Mouse (Mus musculus): Measurements from ENCODE around the gene Eya3.
"Not testable (repeated sequence)": the region's sequence is repeated elsewhere in the genome, so short reads cannot be mapped to it uniquely, and the experiment has no call there.

Gene Eya3

DNA sequence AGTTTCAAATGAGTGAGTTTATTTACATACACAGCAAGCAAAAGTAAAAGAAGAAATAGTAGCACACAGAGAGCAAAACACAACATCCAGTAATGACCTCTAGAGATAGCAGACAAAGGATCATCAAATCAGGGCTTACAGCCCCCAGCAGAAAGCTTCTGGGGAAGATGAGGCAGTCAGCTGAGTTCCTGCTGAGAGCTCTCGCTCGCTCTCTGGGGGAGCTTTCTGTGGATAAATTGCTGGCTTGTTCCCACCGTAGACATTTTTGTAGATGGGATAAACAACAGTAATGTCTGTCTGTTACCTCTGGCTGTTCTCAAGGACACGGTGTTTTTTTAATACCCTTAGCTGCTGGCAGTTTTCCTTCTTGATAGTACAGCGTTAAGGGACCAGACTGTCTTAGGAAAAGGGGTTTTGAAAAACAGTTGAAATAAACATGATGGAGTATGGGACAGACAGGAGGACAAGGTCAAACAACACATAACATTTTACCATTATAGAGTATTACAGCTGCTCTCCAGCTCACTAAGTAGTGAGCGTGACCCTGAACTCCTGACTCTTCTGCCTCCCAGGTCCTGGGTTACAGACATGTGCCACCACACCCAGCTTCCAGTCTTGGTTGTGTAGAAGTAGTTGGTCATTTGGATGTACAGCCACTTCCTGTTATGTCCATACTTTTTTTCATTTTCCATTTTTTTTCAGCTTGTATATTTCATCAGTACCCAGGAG lies 10.6 kb downstream of the Eya3 start:
- DNase-seq = no peak

DNA sequence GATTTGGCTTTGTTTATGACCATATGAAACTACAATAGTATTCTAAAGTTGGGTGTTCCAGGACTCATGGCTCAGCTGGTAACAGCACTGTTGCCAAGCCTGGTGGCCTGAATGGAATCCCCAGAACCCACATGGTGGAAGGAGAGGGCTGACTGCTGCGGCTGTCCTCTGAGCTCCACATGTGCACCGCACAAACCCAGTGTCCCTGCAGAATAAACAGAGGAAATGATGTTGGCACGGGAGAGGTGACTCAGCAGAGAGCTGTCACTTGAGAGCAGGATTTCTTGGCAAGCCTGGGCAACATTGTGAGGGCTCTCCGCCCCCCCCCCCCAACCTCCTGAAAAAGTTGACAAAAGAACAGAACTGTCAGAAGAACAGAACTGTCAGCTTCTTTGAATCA lies 14.1 kb downstream of the Eya3 start:
- peak; percentile 30 for DNase-seq

DNA sequence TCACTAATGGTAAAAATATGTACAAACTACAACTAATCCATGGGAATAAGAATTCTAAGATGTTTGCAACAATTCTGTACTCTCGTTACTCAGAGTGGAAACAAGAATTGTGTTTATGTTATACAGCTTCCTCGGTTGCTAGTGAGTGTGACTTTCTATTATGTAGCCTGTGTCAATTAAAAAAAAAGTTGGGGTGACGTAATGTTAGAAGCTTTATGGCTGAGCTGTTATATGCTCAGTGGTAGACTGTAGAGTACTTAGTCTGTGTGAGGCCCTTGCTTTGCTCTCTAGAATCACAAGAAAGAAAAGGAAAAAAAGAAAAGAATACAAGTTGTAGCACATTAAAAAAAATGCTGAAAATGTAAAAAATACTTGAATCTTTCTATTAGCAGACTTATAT lies 15.0 kb downstream of the Eya3 start:
- DNase-seq = no peak

DNA sequence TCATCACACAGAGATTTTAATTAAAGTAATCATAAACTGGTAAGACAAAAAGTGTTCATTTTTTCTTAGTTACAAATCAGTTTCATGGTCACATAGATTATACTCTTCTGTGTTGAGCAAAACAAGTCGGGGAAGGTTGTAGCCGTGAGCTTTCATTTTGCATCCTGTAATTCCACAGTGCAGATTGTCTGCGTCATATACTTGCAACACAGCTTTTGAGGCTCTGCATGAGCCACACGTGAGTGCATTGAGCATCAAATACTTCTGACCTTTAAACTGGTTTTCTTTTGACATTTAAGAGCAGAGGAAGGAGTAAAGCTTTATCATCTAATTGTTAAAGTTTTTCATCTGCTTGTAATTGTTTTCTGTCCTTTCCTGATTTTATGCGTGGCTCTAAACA lies 16.5 kb downstream of the Eya3 start:
- no peak for DNase-seq

DNA sequence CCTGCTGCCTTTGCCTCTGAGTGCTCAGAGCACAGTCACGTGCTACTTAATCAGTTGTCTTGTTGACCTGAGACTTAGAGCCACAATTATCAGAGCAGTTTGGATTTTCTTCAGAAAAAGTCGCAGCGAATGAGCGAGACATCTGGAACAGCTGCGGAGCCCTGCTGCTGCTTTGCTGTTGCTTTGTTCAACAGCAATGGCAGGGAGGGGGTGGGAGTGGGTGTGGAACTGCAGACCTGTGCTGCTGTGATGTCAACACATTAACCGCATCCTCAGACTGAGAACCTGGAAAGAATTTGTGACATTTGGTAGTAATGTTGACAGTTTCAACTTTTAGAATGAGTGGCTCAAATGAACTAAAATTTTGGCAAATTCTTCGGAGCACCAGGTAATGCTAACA lies 20.3 kb downstream of the Eya3 start:
- no peak for DNase-seq

DNA sequence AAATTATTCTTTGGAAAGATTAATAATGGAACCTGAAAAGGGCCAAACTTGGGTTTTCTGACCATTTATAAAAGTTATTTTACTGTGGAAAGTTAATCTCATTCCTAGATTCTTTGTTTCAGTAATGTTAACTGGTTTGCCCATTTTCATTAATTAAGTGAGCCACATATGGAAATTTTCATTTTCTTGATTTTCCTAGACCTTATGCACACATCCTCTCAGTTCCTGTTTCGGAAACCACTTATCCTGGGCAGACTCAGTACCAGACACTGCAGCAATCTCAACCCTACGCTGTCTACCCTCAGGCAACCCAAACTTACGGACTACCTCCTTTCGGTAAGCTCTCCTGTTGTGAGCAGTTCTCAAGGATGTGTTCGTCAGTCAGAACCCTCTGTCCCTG lies 33.9 kb downstream of the Eya3 start:
- no peak for DNase-seq

DNA sequence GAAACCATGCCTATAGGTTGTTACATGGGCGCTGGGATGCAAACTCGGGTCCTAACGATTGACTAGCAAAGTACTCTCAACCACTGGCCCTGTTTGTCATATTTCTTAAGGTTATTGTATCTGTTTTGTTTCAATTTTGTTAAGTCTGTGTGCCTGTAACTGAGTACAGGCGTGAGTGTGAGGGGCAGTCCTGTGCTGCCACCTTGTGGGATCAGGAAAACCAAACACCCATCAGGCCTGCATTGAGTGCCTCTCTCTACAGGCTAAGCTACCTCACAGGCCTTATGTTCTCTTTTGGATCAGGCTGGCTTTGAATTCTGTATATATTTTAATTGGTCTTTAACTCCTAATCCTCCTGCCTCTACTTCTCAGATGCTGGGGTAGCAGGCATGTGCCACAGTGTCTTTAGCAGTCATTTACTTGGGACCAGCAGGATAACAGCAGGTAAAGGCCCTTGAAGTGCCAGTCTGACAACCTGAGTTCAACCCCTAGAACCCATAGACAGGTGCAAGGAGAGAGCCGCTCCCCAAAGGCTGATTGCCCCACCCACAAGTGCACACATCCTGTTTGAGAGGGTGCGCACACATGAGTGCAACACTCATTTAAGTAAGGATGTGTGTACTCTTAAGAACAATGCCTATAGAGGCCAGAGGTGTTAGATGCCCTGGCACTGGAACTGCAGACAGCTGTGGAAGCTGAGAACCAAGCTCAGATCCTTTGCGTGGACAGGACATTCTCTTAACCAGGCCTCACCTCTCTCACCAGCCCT lies 38.2 kb downstream of the Eya3 start:
- DNase-seq = peak; percentile 7

DNA sequence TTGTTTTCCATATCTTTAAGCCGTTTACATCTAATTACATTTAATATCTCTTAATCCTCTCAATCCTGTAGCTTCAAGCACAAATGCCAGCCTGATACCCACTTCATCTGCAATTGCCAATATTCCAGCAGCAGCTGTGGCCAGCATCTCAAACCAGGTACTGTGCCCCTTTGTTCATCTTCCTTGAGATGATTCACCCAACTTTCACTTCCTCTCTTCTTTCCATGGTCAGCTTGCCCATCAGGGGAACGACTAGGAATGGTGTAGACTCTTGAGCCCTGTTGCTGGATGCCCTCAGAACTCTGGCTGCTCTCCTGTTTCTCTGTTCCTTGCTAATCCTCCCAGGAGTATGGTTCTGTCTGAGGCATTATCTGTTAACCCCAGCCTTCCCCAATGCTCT lies 50.8 kb downstream of the Eya3 start:
- DNase-seq = no peak

DNA sequence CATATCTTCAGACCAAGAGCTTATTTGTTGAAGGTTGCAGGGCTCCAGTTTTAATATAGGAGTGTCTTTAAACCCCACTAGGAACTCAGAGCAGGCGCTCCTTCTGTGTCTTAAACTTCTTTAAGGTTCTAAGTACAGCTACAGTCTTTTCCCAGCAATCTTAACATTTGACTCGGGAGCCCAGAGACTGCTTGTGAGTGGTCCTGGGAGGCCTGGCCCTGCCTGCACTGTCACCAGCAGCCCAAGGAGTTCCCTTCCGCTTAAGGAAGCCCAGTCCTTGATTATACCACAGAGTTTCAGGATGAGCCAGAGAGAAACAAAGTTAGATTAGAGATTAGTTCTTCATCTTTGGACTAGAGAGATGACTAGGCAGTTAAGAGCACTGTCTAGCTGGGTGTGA lies 54.6 kb downstream of the Eya3 start:
- DNase-seq = no peak

DNA sequence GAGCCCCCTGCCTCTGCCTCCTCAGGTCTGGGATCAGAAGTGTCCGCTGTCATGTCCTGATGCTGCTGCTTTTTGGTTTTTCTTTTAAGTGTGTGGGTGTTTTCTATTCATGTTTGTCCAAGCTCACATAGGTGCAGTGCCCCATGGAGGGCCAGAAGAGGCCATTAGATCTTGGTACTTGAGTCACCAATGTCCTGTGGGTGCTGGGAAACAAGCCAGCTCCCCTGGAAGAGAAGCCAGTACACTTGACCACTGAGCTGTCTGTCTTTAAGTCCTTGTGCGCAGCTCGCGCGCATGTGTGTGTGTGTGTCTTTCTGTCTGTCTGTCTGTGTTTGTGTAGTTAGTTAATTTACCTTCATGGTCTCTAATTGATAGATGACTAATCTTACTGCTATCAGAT lies 63.3 kb downstream of the Eya3 start:
- no peak for DNase-seq

DNA sequence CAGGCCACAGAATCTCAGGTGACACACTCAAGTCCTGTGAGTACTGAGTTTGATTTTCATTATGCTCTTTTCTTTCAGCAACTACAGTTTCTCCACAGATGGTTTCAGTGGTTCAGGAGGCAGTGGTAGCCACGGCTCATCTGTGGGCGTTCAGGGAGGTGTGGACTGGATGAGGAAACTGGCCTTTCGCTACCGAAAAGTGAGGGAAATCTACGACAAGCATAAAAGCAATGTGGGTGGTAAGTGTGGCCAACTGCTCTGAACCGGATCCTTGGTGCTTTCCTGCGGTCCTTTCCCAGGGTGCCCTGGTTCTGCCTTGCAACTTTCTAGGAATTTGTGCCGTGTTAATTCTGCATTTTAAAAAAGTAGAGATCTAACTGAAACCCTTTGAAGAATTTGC lies 68.1 kb downstream of the Eya3 start:
- DNase-seq = no peak

DNA sequence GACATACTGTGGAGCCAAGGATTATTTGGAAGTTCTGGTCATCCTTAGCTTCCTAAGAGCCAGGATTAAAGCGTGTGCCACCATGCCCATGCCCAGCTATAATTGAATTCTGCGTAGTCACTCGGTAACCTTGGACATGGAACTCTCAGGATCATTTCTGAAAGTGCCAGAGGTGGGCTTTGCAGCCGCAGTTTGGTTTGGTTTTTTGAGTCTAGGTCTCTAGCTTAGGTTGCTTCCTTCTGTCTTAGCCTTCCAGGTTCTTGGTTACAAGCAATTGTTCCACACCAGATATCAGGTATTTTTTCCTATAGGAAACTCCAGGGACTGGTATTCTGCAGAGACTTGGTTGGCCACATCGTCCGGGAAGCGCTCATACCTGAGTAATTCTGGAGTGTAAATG lies 74.4 kb downstream of the Eya3 start:
- no peak for DNase-seq

DNA sequence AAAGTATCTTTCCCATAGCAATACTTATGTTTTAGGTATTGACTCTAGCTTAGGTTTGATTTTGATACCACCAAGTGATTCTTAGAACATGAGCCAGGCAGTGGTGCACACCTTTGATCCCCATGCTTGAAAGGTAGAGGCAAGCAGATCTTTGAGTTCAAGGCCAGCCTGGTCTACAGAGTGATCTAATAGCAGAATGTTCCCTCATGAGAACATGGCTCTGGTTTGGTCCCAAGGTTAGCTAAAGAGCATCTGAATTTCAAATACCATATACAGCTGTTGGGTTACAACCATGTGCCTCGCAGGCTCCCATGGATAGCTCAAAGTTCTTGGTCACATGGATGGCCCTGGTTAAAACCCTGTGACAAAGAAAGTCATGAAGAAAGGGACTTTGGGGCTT lies 79.5 kb downstream of the Eya3 start:
- no peak for DNase-seq

DNA sequence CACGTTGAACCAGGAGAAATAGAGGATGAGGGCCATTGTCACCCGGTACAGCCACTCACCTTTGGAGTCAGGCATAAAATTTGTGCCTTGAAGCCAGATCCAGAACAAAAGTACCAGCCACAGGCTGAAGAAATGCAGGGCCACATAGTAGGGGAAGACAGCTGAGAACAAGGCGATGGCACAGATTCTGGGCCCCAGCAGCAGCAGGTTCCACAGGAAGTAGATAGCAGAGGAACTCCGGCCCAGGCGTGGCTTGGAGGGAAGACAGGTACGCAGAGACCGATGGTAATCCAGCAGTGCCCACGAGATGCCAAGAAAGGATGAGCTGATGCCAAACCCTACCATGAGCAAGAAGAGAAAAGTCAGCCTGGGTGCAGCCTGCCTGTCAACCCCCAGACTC lies 89.4 kb downstream of the Eya3 start:
- DNase-seq = no peak

DNA sequence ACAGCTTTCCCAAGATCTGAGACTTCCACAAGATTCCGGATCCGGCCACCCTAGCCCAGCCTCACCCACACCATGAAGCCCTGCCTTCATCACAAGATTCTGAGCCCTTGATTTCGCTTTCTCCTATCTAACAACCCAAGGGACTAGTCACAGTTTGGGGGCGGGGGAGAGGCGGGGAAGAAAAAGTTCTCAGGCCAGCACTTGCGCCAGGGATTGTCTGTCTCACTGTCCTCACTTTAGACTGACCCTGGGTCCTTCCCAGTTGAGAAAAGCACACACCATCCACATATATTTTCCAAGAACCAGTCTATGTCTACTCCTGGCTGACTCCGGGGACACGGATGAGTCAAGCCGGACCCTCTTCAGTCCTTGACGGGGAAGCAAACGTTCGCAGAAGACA lies 92.8 kb downstream of the Eya3 start:
- DNase-seq = no peak

DNA sequence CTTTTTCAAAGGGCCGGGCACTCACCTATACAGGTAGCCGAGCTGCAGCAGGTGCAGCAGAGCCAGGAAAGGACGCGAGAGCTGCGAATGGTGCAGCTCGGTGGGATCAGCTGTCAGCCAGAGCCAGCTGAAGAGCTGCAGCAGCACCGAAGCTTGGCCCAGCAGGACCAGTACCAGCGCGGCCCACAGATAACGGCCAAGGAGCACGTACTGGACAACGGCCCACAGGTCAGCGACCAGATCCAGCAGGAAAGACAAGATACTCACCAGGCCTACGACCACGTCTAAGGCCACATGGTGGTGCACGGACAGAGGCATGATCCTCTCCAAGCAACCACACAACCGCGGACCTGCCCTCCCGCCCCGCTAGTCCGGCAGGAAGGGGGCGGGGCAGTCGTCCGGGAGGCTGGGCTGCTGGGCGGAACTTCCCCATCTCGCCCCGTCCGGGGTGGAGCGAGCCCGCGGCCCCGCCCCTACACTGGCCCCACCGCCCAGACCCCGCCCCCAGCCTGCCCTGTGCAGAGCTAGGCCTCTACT lies 93.4 kb downstream of the Eya3 start, which contains the start of gene Xkr8:
Gene Xkr8 (minus strand): TSS at position 399 of the 537 bp plus-strand sequence.
- peak; percentile 89 for DNase-seq

DNA sequence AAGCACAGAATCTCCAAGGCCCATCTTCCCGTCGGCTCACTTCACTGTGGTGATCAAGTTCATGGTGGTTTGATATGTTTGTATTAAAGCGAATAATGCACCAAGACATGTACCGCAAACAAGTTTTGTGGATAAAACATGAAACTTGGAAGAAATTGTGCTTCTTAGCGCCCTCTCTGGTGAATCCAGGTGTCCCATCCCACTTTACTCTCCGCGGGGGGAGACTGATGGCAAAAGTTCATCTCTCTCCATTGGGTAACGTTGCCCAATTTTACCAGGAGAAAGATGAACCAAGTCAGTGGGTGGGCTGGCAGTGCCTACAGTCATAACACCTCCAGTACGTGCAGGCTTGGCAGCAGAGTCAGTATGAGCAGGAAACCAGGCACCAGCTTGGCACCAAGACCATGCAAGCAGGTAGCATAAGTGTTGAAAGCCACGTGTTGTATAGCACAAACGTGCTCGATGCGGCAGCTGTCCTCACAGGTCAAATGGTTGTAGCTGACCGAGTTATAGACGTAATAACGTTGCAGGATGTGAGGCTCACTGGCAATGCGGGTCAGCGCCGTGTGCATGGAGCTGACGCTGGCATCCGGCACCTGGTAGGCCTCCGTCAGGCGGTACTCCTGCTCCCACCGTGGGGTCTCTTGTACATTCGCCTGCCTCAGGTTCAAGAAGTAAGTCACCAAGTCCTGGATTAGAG lies 94.4 kb downstream of the Eya3 start:
- no peak for DNase-seq

DNA sequence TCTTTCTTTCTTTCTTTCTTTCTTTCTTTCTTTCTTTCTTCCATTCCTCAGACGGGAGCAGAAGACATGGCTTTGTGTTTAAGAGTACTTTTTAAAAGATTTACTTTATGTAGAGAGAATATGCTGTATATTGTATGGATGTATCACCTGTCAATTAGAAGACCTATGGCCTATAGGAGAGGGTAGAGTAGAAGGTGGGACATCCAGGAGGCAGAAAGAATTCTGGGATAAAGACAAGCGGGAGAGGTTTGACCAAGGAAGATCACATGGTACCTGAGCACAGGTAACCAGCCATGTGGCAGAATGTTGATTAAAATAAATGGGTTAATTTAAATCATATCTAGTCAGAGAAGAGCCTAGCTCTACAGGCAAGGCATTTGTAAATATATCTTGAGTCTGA lies 96.0 kb downstream of the Eya3 start:
- no peak for DNase-seq

DNA sequence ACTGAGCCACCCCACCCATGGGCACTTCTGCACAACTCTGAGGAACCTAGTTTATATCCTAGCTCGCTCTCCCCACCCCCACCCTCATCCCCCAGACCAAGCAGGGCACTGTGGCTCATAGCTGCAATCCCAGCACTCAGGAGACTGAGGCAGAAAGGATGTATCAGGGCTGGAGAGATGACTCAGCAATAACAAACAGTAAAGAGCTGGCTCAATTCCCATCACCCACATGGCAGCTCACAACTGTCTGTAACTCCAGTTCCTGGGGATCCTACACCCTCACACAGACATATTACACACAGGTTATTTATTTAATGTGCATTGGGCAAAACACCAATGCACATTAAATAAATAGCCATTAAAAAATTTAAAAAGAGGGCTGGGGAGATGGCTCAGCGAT lies 96.6 kb downstream of the Eya3 start:
- DNase-seq = no peak

DNA sequence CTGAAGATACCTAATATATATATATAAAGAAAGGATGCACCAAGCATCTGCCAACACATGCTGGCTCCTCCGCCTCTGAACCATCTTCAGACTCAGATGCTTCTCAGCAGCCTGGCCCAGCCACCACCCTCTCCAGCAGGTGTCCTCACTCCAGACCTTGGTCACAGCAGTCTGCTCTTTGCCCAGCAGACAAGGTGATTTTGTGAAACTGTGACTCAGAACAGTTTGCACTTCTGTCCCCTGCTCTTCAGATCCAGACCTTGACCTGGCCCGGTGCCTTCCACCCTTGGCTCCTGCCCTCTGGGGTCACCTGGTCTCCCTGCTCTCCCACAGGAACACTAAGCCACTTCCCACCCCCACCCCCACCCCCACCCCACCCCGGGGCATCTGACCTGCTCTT lies 97.1 kb downstream of the Eya3 start:
- DNase-seq = peak; percentile 25

DNA sequence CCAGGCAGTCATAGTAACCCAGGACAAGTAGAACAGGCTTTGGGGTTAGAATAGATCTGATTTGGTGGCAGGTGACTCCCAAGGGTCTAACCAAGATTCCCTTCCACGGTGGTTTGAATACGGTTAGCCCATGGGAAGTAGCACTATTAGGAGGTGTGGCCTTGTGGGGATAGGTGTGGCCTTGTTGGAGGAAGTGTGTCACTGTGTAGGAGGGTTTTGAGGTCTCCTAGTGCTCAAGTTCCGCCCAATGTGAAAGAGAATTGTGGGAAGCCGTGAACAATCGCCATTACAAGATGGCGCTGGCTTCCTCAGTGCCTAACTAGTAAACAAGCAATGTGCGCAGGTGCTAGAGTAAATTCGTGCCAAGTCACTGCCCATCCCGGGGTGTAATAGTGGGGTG lies 98.4 kb downstream of the Eya3 start:
- not testable (repeated sequence) for DNase-seq

DNA sequence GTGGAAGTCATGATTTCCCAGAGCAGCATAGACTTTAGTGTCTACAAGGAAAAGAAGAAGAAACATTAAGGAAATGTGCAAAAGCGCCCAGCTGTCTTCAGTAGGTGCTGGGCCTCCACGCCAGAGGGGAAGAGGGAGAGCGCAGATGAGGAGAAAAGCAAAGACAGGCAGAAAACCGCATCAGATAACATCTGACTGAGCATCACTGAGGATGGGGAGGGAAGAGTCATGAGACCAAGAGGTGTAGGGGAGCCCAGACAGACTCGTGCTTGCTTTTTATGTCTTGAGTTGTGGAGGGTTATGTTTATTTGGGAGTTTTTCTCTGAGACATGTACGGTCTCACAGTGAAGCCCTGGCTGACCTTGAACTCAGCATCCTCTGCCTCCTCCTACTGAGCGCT lies 102.7 kb downstream of the Eya3 start:
- DNase-seq = no peak

DNA sequence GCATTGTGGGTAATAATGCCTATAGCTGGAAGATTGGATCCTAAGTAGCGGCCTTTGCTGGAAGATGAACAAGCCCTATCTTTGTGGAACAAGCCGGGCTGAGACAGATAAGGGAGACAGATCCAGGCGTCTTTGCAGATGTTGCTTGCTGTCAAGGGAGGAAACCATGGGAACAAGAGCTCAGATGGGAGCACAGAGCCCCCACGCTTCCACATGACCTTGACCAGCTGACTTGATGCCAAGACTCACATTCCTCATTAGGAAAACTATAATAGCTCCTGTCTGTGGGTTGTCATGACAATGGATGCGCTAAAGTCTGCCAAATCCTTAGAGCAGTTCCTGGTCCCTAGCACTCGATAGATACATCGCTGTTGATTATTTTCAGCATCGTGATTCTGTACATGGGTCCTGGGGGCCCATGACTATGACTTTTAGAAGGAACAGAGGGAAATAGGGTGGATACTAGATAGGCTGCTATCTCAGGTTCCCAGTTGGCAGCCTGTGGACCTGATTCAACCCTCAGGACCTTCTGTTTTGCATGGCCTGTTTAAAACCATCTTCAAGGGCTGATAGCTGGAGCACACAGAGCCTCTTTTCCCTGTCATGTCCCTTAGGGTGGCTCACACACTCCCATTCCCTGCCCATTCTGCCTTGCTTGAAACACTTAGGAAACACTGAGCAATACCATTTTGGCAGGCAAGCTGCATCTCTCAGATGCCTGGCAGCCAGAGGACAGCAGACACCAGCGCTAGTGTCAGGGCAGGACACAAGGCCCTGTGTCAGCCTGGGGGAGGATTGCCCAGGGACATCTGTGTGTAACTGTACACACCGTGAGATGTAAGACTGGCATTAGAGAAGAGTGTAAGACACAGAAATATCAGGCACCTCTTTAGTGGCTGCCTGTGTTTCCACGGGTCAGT lies 105.5 kb downstream of the Eya3 start:
- DNase-seq = no peak
